Mouse (Mus musculus) kidney, embryonic 14.5 days (tissue): ENCODE measurements around the gene P4htm. TPM values are rescaled to one million over a fixed set of nuclear protein-coding genes. Genes with fewer than 3 reads are reported as not detected.

Experiments
- ATAC-seq: fragments of 200-750 bp; cut with Nextera tagmentation; 2 replicates; pipeline ENCODE4 v1.8.0; 2017; ENCODE audit warnings: moderate number of reproducible peaks, mild to moderate bottlenecking, moderate TSS enrichment, moderate library complexity; ENCODE audit not compliant: low FRiP score, low TSS enrichment
- H3K27ac ChIP-seq: fragments of 300-500 bp; sonication (generic); 2 replicates; pipeline ENCODE4 v1.5.1; 2014; ENCODE audit warnings: low read depth, mild to moderate bottlenecking, low read length, moderate library complexity, mixed read lengths
- H3K27me3 ChIP-seq: fragments of 300-500 bp; sonication (generic); 2 replicates; pipeline ENCODE4 v1.6.1; 2014; ENCODE audit warnings: mild to moderate bottlenecking, low read length; ENCODE audit not compliant: control insufficient read depth, insufficient read depth
- H3K36me3 ChIP-seq: fragments of 300-500 bp; sonication (generic); 2 replicates; pipeline ENCODE4 v1.6.1; 2014; ENCODE audit warnings: low read length, mixed read lengths; ENCODE audit not compliant: control insufficient read depth, insufficient read depth
- H3K4me1 ChIP-seq: fragments of 300-500 bp; sonication (generic); 2 replicates; pipeline ENCODE4 v1.6.1; 2014; ENCODE audit warnings: low read length, mixed read lengths; ENCODE audit not compliant: control insufficient read depth, insufficient read depth
- H3K4me2 ChIP-seq: fragments of 300-500 bp; sonication (generic); replicated peaks from 2 replicates; pipeline ENCODE4 v1.6.1; 2014; ENCODE audit warnings: low read depth, mild to moderate bottlenecking, low read length
- H3K4me3 ChIP-seq: fragments of 300-500 bp; sonication (generic); 2 replicates; pipeline ENCODE4 v1.5.1; 2014; ENCODE audit warnings: mild to moderate bottlenecking, low read length
- H3K9ac ChIP-seq: fragments of 300-500 bp; sonication (generic); 2 replicates; pipeline ENCODE4 v1.6.1; 2014; ENCODE audit warnings: low read depth, mild to moderate bottlenecking, low read length, moderate library complexity
- H3K9me3 ChIP-seq: fragments of 300-500 bp; sonication (generic); 2 replicates; pipeline ENCODE4 v1.6.1; 2016; ENCODE audit warnings: low read length; ENCODE audit not compliant: control insufficient read depth
- WGBS: fragments of 180-500 bp; shearing (Covaris S2); extraction: QIAGEN DNeasy Blood & Tissue Kit; methylation state at CpG from one replicate; pipeline ENCODE4 v1.1.7; 2014; 5-methylcytosine and 5-hydroxymethylcytosine counted together
- polyA plus RNA-seq: library from polyadenylated mRNA; unstranded; fragments of >200 nt; fragmentation: Nextera tagmentation; extraction: Ambion mirVana; gene quantifications from 2 replicates; pipeline ENCODE4 v1.2.1, GENCODE M21; 2014

P4htm gene
- 7.5 and 7.7 TPM in 2 replicates for polyA plus RNA-seq

GRCm38 (mm10) chr9:108596998-108597764 lies at the start of gene P4htm:
TSS of gene P4htm (minus strand) at chr9:108597667.
- peak; percentile 82 for ATAC-seq
- Histone ChIP-seq H3K27me3 (no peaks in the 10 kb centered on the region), H3K27ac (no peak within 1 kb of the TSS; the same call in 1 of the 2 replicates), H3K9ac (peak within 1 kb of the TSS; percentile 76), H3K4me1 (no peaks in the 10 kb centered on the region), H3K36me3 (no peaks in the 10 kb centered on the region), H3K9me3 (no peaks in the 10 kb centered on the region), H3K4me3 (peak within 1 kb of the TSS; percentile 75), H3K4me2 (peak within 1 kb of the TSS; percentile 93)
- 2% methylated on average over 66 of the region's 69 CpGs for WGBS

- no peak overlapping the region for H3K4me2 ChIP-seq
- H3K9ac ChIP-seq: no peak overlapping the region
- H3K27me3 ChIP-seq: no peaks in the 10 kb centered on the region
- H3K4me3 ChIP-seq: no peak overlapping the region
- WGBS: 90% methylated on average over 2 of the region's 2 CpGs
- peaks cover 22% of the 10 kb centered on the region for H3K36me3 ChIP-seq
- H3K4me1 ChIP-seq: no peaks in the 10 kb centered on the region
- no peaks in the 10 kb centered on the region for H3K9me3 ChIP-seq
- no peak overlapping the region for H3K27ac ChIP-seq
- no peak for ATAC-seq
These were observed 42.4 kb upstream of the P4htm start for GRCm38 (mm10) chr9:108639825-108640224.

GRCm38 (mm10) chr9:108635415-108635814 lies 37.9 kb upstream of the P4htm start:
- ATAC-seq: no peak
- H3K27me3 ChIP-seq: no peaks in the 10 kb centered on the region
- H3K9me3 ChIP-seq: no peaks in the 10 kb centered on the region
- H3K27ac ChIP-seq: no peak overlapping the region
- H3K4me1 ChIP-seq: no peaks in the 10 kb centered on the region
- H3K4me2 ChIP-seq: no peak overlapping the region
- no peak overlapping the region for H3K4me3 ChIP-seq
- WGBS: 63% methylated on average over 2 of the region's 2 CpGs
- H3K36me3 ChIP-seq: peaks cover 14% of the 10 kb centered on the region
- H3K9ac ChIP-seq: no peak overlapping the region

- 60% methylated on average over 2 of the region's 2 CpGs for WGBS
- Histone ChIP-seq H3K4me1 (no peaks in the 10 kb centered on the region), H3K4me3 (no peak overlapping the region), H3K4me2 (no peak overlapping the region), H3K36me3 (peaks cover 8% of the 10 kb centered on the region), H3K9ac (no peak overlapping the region), H3K27me3 (no peaks in the 10 kb centered on the region), H3K9me3 (no peaks in the 10 kb centered on the region), H3K27ac (no peak overlapping the region)
- no peak for ATAC-seq
These were observed 36.4 kb upstream of the P4htm start for GRCm38 (mm10) chr9:108633846-108634245.

GRCm38 (mm10) chr9:108632375-108632774 lies 34.9 kb upstream of the P4htm start:
- Histone ChIP-seq H3K4me3 (no peak overlapping the region), H3K4me1 (no peaks in the 10 kb centered on the region), H3K9me3 (no peaks in the 10 kb centered on the region), H3K9ac (no peak overlapping the region), H3K27me3 (no peaks in the 10 kb centered on the region), H3K36me3 (peaks cover 16% of the 10 kb centered on the region), H3K27ac (no peak overlapping the region), H3K4me2 (no peak overlapping the region)
- 86% methylated on average over 5 of the region's 5 CpGs for WGBS
- ATAC-seq: no peak

GRCm38 (mm10) chr9:108631631-108632256 lies 34.3 kb upstream of the P4htm start:
- H3K4me1 ChIP-seq: no peaks in the 10 kb centered on the region
- peaks cover 16% of the 10 kb centered on the region for H3K36me3 ChIP-seq
- WGBS: 91% methylated on average over 5 of the region's 5 CpGs

GRCm38 (mm10) chr9:108630683-108631082 lies 33.2 kb upstream of the P4htm start:
- H3K27ac ChIP-seq: no peak overlapping the region
- no peaks in the 10 kb centered on the region for H3K9me3 ChIP-seq
- ATAC-seq: no peak
- H3K36me3 ChIP-seq: peaks cover 19% of the 10 kb centered on the region
- H3K27me3 ChIP-seq: no peaks in the 10 kb centered on the region
- no peaks in the 10 kb centered on the region for H3K4me1 ChIP-seq
- no peak overlapping the region for H3K9ac ChIP-seq
- no peak overlapping the region for H3K4me2 ChIP-seq
- H3K4me3 ChIP-seq: no peak overlapping the region
- WGBS: 93% methylated on average over 1 of the region's 1 CpGs

More at GRCm38 (mm10) chr9:108631631-108632256, 34.3 kb upstream of the P4htm start:
- Histone ChIP-seq H3K9me3 (no peaks in the 10 kb centered on the region), H3K4me2 (no peak overlapping the region), H3K27me3 (no peaks in the 10 kb centered on the region), H3K4me3 (no peak overlapping the region), H3K9ac (no peak overlapping the region), H3K27ac (no peak overlapping the region)
- ATAC-seq: no peak

- Histone ChIP-seq H3K9me3 (no peaks in the 10 kb centered on the region), H3K9ac (no peak overlapping the region), H3K4me1 (no peaks in the 10 kb centered on the region), H3K4me3 (no peak overlapping the region), H3K27ac (no peak overlapping the region), H3K4me2 (no peak overlapping the region), H3K36me3 (peaks cover 22% of the 10 kb centered on the region), H3K27me3 (no peaks in the 10 kb centered on the region)
- 87% methylated on average over 4 of the region's 4 CpGs for WGBS
- no peak for ATAC-seq
These were observed 30.7 kb upstream of the P4htm start for GRCm38 (mm10) chr9:108628141-108628540.

- H3K27me3 ChIP-seq: no peaks in the 10 kb centered on the region
- H3K9me3 ChIP-seq: no peaks in the 10 kb centered on the region
- no peaks in the 10 kb centered on the region for H3K4me1 ChIP-seq
- 84% methylated on average over 2 of the region's 2 CpGs for WGBS
- no peak for ATAC-seq
- no peak overlapping the region for H3K4me2 ChIP-seq
- H3K36me3 ChIP-seq: peaks cover 20% of the 10 kb centered on the region
- H3K4me3 ChIP-seq: no peak overlapping the region
- H3K9ac ChIP-seq: no peak overlapping the region
- H3K27ac ChIP-seq: no peak overlapping the region
These were observed 29.0 kb upstream of the P4htm start for GRCm38 (mm10) chr9:108626498-108626897.
